Mouse (Mus musculus): ENCODE results near the gene Ttc16.

Gene Ttc16

GRCm38 (mm10) chr2:32779714-32780113 lies 4.3 kb upstream of the Ttc16 start:
- no peak for DNase-seq (ENCODE audit: extremely low spot score)

DNA sequence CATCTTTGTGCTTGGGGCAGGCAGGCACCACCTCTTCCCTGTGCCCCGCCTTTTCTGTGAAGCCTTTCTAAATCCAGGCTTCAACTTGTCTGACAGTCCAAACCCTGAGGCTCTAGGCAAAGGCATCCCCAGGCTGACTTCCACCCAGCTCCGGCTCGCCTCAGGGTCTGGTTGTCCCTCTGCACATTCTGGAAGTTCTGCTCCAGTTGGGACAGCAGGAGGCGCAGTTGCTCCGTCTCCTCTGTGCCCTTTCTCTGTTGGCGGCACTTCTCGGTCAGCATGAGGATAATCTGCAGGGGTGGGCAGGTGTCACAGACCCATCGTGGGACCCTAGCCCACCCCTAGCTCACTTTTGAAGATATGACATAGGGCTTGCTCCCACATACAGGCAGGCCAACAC lies 3.7 kb upstream of the Ttc16 start:
- DNase-seq (ENCODE audit: extremely low spot score), result peak; percentile 69

DNA sequence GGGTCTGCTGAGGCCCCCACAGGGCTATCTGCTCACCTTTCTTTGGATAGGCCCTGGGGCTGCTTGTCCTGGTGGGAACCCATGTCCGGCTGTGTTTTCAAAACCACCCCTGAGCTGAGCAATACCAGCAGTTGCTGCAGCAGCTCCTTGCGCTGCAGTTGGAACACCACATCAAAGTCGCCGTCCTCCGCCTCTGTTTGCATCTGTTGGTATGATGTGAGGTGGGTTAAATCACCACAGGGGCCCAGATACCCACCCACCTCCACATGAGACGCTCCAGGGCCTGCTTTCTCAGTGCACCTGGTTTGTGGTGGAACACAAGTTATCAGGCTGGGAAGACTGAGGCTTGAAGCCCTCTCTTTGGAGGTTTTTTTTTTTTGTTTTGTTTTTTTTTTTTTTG lies 2.6 kb upstream of the Ttc16 start:
- no peak for DNase-seq (ENCODE audit: extremely low spot score)

GRCm38 (mm10) chr2:32776192-32776591 lies 759 bp upstream of the Ttc16 start:
- DNase-seq (ENCODE audit: extremely low spot score), result no peak

- no peak for DNase-seq (ENCODE audit: extremely low spot score)
These were observed 2.7 kb downstream of the Ttc16 start for GRCm38 (mm10) chr2:32772626-32773279.

DNA sequence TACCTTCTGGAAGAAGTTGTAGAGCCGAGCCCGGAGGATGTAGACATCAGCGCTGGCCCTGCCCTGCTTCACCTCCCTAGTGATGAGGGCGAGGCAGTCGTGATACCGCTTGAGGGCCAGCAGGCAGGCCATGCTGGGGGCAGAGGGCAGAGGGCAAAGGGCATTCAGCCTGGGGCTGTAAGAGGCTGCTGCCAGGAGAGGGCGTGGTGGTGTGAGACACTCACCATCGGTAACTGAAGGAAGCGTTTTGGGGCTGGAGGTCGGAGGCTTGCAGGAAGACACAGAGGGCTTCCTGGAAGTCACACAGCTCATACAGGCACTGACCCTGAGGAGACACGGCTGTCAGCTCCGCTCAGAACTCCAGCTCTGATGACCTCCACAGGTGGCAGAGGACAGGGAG lies 3.5 kb downstream of the Ttc16 start:
- DNase-seq (ENCODE audit: extremely low spot score), result peak; percentile 36

DNA sequence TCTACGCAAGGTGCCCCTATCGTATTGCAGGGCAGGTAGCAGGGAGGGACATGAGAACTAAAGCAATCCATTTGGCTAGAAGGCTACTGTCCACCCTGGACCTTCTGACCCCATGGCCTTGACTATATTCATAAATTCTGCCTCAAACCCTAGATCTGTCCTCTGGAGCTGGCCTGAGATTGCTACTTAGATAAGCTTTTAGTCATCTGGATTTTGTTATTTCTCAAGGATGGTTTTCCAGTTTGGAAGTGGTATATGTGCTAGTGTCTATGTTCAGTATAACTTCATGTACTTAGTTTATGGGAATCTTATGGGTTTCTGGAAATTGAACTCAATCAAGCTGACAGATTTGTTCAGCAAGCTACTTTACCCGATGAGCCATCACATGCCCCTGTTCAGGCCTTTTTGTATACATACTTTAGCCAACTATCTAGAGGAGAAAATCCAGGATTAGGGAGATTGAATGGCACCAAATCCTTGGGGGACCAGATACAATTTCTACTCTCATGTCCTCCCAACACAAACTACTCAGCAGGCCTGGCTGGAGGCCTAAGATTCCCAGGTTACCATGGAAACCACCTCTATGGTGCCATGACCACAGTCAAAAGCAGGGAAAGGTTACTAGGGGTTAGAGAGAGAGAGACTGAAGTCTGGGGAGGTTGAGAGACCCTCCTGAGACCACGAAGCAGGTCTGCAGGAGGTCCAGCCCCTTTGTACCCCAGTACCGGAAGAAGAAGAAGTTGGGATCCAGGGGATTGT lies 5.9 kb downstream of the Ttc16 start:
- no peak for DNase-seq (ENCODE audit: extremely low spot score)

- no peak for DNase-seq (ENCODE audit: extremely low spot score)
These were observed 6.7 kb downstream of the Ttc16 start for GRCm38 (mm10) chr2:32768661-32769285.

DNA sequence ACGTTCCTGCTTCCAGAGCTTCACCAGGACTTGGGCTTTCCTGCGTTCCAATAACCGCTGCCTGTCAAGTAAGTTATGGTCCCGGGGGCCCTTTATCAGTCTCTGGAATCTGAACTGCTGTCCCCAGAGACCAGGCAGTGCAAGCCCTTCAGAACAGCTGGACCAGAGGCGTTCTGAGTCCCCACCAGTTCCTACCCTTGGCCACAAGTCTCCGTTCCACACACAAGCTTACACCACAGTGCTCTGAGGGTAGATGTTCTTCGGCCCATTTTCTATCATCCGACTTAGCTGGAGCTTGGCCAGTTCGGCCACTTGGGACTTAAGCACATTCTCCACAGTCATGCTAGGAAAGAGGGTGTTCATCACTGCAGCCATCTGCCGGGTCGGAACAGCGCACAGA lies 8.2 kb downstream of the Ttc16 start:
- no peak for DNase-seq (ENCODE audit: extremely low spot score)

DNA sequence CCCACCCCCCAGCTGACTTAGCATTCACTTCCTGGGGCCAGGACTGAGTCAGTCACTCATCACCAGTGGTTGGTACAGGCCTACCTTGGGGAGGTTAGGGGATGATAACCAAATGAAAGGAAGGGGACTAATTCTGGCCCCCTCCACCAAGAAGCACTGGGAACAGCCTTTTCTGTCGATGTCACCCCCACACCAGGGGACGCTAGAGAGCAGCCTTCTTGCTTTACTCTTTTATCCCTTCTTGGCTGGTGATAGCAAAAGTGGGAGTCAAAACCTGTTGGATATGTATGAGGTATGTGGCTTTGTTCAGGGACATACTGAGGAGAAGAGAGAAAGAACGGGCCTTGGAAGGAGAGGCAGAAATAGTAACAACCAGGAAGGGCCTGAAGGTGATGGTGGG lies 12.1 kb downstream of the Ttc16 start:
- DNase-seq (ENCODE audit: extremely low spot score), result no peak

DNA sequence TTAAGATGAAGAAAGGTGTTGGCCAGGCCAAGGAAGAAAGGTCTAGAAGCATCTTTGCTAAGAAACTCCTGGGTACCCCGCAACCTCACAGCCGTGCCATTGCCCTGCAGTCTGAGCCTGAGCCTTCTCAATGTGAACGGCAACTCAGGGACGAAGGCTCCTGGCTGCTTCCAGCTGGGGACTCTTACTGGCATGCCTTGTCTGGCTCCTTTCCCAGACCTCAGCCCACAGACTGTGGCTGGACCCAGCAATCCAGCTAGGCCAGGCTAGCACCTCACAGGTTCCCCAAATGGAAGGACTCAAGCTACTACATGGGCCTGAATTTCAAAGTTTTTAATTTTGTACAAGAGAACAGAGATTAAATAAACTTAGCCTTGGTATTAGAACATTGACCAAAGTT lies 13.6 kb downstream of the Ttc16 start:
- no peak for DNase-seq (ENCODE audit: extremely low spot score)

DNA sequence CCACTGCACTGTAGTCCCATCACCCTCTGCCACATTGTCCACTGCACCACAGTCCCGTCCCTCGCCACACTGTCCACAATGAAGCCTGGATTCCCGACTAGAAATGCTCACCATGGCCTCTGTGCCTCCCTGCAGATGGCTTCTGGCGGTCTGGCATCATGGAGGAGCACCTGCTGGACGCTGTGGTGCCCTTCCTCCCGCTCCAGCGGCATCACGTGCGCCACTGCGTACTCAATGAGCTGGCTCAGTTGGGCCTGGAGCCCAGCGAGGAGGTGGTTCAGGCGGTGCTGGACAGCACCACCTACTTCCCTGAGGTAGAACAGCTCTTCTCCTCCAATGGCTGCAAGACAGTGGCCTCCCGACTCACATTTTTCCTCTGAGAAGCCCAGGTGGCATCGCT lies 14.1 kb downstream of the Ttc16 start:
- no peak for DNase-seq (ENCODE audit: extremely low spot score)

DNA sequence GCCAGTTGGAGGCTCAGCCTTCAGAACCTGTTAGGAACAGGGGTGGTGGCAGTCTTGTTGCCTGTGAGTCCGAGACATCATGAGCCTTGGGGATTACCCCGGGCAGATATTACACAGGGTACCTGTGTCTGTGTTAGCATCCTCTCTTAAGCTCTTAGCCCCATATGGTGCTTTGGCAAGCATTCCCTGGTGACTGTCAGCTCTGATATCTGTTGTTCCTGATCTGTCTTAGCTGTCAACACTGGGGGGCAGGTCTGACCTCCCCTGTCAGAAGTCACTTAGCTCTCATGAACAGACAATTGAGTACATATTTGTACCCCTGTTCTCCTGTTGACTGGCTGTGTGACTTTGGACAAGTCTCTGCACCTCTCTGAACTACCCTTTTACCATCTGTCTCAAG lies 16.4 kb downstream of the Ttc16 start:
- DNase-seq (ENCODE audit: extremely low spot score), result no peak

- no peak for DNase-seq (ENCODE audit: extremely low spot score)
These were observed 16.9 kb downstream of the Ttc16 start for GRCm38 (mm10) chr2:32758503-32758902.

GRCm38 (mm10) chr2:32757056-32757845 lies 18.2 kb downstream of the Ttc16 start, which contains the start of gene Tor2a:
Gene Tor2a, plus strand, starts transcription at chr2:32757234.
- DNase-seq (ENCODE audit: extremely low spot score), result peak; percentile 97

DNA sequence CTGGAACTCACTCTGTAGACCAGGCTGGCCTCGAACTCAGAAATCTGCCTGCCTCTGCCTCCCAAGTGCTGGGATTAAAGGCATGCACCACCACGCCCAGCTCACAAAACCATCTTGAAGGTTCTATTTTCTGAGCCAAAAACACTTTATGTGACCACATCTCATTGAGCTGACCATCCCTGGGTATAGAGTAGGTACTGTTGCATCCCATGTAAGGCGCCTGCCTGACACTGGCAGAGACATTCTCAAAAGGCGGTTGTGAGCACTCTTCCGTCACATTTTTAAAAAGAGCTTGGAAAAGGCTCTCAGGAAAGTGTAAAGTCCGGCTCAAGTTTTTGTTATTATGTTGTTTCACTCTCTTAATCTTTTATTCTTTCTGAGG lies 18.8 kb downstream of the Ttc16 start:
- no peak for DNase-seq (ENCODE audit: extremely low spot score)

DNA sequence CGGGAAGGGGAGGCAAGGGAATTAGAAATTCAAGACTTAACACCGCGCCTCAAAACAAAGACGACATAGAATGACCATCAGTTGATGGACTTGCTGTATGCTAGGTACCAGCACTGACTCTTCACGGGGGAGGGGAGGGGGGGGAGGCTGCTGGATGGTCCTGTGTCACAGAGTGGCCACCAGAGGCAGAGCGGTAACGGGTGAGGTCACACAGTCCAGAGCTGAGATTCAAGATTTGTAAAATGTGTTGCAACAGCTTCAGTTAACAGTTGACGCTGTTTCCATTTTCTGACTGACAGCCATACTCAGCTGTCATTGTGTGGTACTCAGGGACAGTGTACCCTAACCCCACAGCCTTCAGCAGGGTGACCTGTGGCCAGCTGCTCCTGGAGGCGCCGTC lies 23.3 kb downstream of the Ttc16 start:
- DNase-seq (ENCODE audit: extremely low spot score), result no peak

- DNase-seq (ENCODE audit: extremely low spot score), result no peak
These were observed 23.8 kb downstream of the Ttc16 start for GRCm38 (mm10) chr2:32751665-32752033.

- peak; percentile 88 for DNase-seq (ENCODE audit: extremely low spot score)
These were observed 24.4 kb downstream of the Ttc16 start for GRCm38 (mm10) chr2:32750887-32751664.

- no peak for DNase-seq (ENCODE audit: extremely low spot score)
These were observed 25.2 kb downstream of the Ttc16 start for GRCm38 (mm10) chr2:32750199-32750598.

DNA sequence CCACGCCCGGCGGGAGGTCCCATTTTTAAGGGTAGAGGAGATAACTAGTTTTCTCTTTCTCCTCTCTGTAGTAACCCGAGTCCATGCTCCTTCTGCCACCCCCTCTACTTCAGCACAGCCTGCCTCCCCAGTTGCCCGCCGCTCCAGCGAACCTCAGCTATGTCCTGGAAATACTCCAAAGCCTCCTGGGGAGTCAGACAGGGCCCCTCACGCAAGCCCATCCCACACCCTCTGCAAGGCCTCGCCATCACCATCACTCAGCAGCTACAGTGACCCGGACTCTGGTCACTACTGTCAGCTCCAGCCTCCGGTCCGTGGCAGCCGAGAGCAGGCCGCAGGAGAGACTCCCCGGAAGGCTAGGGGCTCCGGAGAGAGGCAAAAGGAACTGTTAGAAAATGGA lies 26.4 kb downstream of the Ttc16 start:
- DNase-seq (ENCODE audit: extremely low spot score), result no peak

Measured in embryo, embryonic 9.5 days (tissue).